Mouse (Mus musculus) neural tube, embryonic 12.5 days (tissue): ENCODE results near the gene Tyrobp. TPM values are rescaled to one million over a fixed set of nuclear protein-coding genes. Genes with fewer than 3 reads are reported as not detected.
A peak's percentile ranks its signal among the peaks of the same experiment; 100 is the strongest.

Source experiments
- ATAC-seq: fragments of 200-750 bp; cut with Nextera tagmentation; 2 replicates; pipeline ENCODE4 v1.8.0; 2017; ENCODE audit warnings: low read depth, mild to moderate bottlenecking, moderate TSS enrichment, moderate library complexity; ENCODE audit not compliant: low FRiP score
- H3K27ac ChIP-seq: fragments of 300-500 bp; sonication (generic); 2 replicates; pipeline ENCODE4 v1.5.1; 2016
- H3K27me3 ChIP-seq: fragments of 300-500 bp; sonication (generic); replicated peaks from 2 replicates; pipeline ENCODE4 v1.6.1; 2016; ENCODE audit warnings: mild to moderate bottlenecking
- H3K36me3 ChIP-seq: fragments of 300-500 bp; sonication (generic); 2 replicates; pipeline ENCODE4 v1.6.1; 2016; ENCODE audit warnings: mild to moderate bottlenecking
- H3K4me1 ChIP-seq: fragments of 300-500 bp; sonication (generic); 2 replicates; pipeline ENCODE4 v1.6.1; 2016
- H3K4me2 ChIP-seq: fragments of 300-500 bp; sonication (generic); replicated peaks from 2 replicates; pipeline ENCODE4 v1.6.1; 2016; ENCODE audit warnings: mild to moderate bottlenecking
- H3K4me3 ChIP-seq: fragments of 300-500 bp; sonication (generic); 2 replicates; pipeline ENCODE4 v1.5.1; 2016
- H3K9ac ChIP-seq: fragments of 300-500 bp; sonication (generic); 2 replicates; pipeline ENCODE4 v1.6.1; 2016; ENCODE audit warnings: mild to moderate bottlenecking
- H3K9me3 ChIP-seq: fragments of 300-500 bp; sonication (generic); 2 replicates; pipeline ENCODE4 v1.6.1; 2016; ENCODE audit warnings: mild to moderate bottlenecking
- WGBS: fragments of 180-500 bp; shearing (Covaris S2); methylation state at CpG from one replicate; pipeline ENCODE4 v1.1.7; 2016; 5-methylcytosine and 5-hydroxymethylcytosine counted together
- polyA plus RNA-seq: library from polyadenylated mRNA; unstranded; fragments of >200 nt; fragmentation: Nextera tagmentation; extraction: Ambion mirVana; gene quantifications from 2 replicates; pipeline ENCODE4 v1.2.1, GENCODE M21; 2016

The Tyrobp gene
- polyA plus RNA-seq, 1 experiment from 2014 or later = 22.6 TPM

DNA sequence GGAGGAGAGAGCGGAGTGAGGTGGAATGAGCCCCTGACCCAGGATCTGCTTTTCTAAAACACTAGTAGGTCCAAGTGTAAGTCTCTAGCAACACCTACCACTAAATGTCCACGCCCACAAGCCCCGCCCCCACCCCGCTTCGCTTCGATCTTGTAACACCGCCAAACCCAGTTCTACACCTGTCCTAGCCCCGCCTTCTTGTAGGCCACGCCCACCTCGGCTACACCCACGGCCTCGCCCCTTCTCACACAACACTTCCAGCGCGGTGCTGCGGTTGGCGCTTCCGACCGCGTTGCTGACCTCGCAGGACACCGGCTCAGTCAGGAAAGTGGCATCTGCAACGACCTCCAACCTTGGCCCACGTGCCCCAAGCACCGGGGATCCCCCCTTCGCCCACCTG is 40.2 kb downstream of the Tyrobp start:
- no peak overlapping the region for H3K9ac ChIP-seq
- H3K27ac ChIP-seq = no peak overlapping the region
- ATAC-seq = no peak
- H3K4me3 ChIP-seq = 0 out of 2 replicates have a peak overlapping the region, but pooled peaks have one; percentile 2
- WGBS = 3% methylated on average over 25 of the region's 25 CpGs
- peaks cover 36% of the 10 kb centered on the region for H3K4me1 ChIP-seq
- H3K27me3 ChIP-seq = peaks cover 63% of the 10 kb centered on the region
- H3K4me2 ChIP-seq = peak overlapping the region; percentile 31
- H3K9me3 ChIP-seq = no peaks in the 10 kb centered on the region
- no peaks in the 10 kb centered on the region for H3K36me3 ChIP-seq

DNA sequence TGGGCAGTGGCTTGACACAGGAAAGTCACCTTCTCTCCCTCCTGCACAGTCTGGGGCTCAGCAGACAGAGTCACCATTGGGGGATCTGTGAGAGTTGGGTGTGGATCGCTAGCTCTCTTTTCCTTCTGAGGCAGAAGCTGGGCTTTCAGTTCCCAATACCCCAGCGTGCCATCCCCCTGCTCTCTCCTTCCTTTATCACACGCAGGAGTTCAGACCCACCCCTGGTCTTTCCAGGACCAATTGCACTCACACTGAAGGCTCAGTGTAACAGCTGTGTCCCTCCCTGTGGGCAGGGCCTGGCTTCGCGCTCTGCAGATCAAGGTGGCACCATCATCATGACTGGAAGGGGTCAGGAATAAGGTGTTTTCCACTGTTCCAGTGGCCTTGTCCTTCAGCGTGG is 40.7 kb downstream of the Tyrobp start:
- Histone ChIP-seq H3K4me2 (peak overlapping the region; percentile 31), H3K4me3 (0 out of 2 replicates have a peak overlapping the region, but pooled peaks have one; percentile 9)

DNA sequence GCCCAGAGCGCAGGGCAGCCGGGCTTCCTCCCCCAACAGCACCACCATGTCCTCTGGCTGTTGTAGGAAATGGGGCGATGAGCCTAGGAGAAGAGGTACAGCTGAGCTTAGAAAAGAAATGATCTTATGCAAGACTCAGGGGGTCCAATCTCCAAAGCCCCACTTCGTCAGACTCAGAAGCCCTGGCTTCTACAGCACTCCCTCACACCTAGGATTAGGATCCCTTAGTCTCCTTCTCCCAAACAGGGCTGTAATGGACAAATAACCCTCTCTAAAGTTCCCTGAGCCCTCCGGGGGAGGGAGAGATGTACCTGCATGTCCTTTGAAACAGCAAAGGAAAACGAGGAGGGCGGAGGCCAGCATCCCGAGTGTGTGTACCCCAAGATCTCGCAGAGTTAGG is 42.9 kb downstream of the Tyrobp start:
- no peak for ATAC-seq
- H3K36me3 ChIP-seq = no peaks in the 10 kb centered on the region
- no peaks in the 10 kb centered on the region for H3K9me3 ChIP-seq
- H3K27ac ChIP-seq = no peak overlapping the region
- no peak overlapping the region for H3K9ac ChIP-seq
- H3K4me3 ChIP-seq = peak overlapping the region; percentile 30
- H3K4me1 ChIP-seq = peaks cover 37% of the 10 kb centered on the region
- peak overlapping the region; percentile 65 for H3K4me2 ChIP-seq
- 1% methylated on average over 9 of the region's 9 CpGs for WGBS
- H3K27me3 ChIP-seq = peaks cover 89% of the 10 kb centered on the region

More for the DNA sequence above, 40.7 kb downstream of the Tyrobp start:
- Histone ChIP-seq H3K27me3 (peaks cover 67% of the 10 kb centered on the region), H3K9me3 (no peaks in the 10 kb centered on the region), H3K4me1 (peaks cover 37% of the 10 kb centered on the region), H3K27ac (no peak overlapping the region), H3K9ac (no peak overlapping the region), H3K36me3 (no peaks in the 10 kb centered on the region)
- no peak for ATAC-seq
- WGBS = 11% methylated on average over 6 of the region's 6 CpGs

DNA sequence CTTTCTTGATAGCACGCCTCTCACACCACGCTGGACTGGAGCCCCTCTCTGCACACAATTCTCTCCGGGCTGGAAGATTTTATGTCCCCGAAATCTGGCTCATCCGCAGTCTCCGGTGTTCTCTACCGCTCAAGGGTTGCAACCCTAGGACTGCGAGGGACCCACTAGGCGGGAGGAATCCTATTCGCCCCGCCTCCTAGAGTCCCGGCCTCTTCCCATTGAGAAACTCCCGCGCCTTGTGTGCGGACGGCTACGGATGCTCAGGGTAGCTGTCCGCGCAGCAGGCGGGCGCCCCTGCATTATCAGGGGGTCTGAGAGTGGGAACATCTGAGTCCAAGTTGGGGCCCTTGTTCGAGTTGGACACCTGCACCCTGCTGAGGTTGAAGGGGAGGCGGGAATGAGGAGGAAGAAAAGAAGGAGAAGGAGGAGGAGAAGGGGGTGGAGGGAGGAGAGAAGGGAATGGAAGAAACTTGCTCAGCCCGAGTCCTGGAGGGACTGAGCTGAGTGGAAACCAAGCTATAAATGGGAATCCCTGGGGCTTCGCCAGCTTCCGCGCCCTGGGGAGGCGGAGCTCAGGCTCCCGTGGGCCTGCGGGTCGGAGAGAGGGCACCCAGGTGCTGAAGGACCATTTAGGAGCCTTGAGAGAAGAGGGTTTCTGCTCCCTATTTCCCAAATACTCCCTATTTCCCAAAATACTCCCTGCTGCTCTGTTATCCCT is 43.5 kb downstream of the Tyrobp start:
- H3K27ac ChIP-seq = no peak overlapping the region
- H3K4me2 ChIP-seq = peak overlapping the region; percentile 65
- peaks cover 92% of the 10 kb centered on the region for H3K27me3 ChIP-seq
- H3K4me3 ChIP-seq = peak overlapping the region; percentile 30
- H3K4me1 ChIP-seq = peaks cover 37% of the 10 kb centered on the region
- peak overlapping the region; percentile 22; the same call in 1 of the 2 replicates for H3K9ac ChIP-seq
- WGBS = under 1% methylated on average over 31 of the region's 31 CpGs
- no peaks in the 10 kb centered on the region for H3K9me3 ChIP-seq
- H3K36me3 ChIP-seq = no peaks in the 10 kb centered on the region
- ATAC-seq = peak; percentile 56

DNA sequence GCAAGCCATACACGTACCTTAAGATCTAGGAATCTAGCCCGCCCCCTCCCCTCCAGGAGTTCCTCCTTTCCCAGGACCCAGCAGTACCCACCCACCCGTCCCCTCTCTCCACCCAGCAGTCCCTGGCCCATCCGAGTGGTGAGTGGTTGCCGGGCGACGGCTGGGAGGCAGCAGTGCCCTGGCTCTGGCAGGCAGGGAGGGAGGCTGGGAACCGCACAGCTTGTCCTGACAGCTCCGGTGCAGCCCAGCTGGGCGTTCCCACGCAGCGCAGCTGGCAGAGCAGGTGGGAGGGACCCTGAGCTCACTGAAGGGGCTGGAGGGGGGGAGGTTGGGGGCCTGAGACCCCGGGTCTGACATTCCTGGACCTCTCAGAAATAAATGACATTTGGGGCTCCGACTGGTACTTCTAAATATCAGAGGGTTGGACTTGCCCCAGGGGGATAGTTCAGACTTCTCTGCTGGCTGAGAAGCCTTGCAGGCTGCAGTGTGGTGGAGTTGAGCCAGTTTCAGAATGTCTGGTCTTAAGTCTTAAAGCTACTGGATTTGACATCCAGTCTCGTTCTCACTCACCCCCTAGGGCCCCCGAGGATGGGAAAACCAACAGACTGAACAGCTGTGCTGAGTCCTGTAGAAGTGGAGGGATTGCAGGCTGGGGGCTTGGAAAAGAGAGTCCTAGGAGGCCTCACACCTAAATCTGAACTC is 44.2 kb downstream of the Tyrobp start, which contains the start of the genes Kirrel2 and Nphs1:
Gene Kirrel2 (minus strand): TSS at position 62 of the 702 bp plus-strand sequence.
Gene Nphs1 (plus strand): TSS at position 687 of the 702 bp plus-strand sequence.
- peak within 1 kb of the TSS; percentile 65 for H3K4me2 ChIP-seq
- peaks cover 37% of the 10 kb centered on the region for H3K4me1 ChIP-seq
- H3K9ac ChIP-seq = peak within 1 kb of the TSS; percentile 22; the same call in 1 of the 2 replicates
- ATAC-seq = peak; percentile 93
- H3K4me3 ChIP-seq = peak within 1 kb of the TSS; percentile 30
- H3K9me3 ChIP-seq = no peaks in the 10 kb centered on the region
- 2% methylated on average over 16 of the region's 16 CpGs for WGBS
- H3K27ac ChIP-seq = no peak within 1 kb of the TSS
- peaks cover 93% of the 10 kb centered on the region for H3K27me3 ChIP-seq
- no peaks in the 10 kb centered on the region for H3K36me3 ChIP-seq

DNA sequence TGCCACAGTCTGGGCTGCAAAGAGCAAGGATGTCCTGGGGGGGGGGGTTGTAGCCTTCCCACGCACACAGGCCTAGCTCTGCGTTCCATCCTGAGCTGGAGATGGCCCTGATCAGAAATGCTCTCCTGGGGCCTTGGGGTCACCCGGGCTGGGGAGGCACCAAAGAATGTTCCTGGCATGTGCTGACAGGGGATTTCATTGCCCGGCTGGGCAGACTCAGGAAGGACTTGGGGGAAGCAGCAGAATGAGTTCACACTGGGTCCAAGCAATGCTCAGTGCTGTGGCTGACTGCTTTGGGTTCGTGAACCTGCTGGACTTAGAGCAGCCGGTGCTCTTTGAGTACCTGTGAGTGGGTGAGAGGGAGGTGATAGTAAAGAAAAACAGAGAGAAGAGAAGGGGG is 45.9 kb downstream of the Tyrobp start:
- Histone ChIP-seq H3K9me3 (no peaks in the 10 kb centered on the region), H3K4me3 (no peak overlapping the region), H3K4me2 (0 out of 2 replicates have a peak overlapping the region, but pooled peaks have one; percentile 7), H3K36me3 (no peaks in the 10 kb centered on the region), H3K27me3 (peaks cover 93% of the 10 kb centered on the region), H3K27ac (no peak overlapping the region), H3K9ac (no peak overlapping the region), H3K4me1 (peaks cover 26% of the 10 kb centered on the region)
- ATAC-seq = no peak
- 27% methylated on average over 6 of the region's 6 CpGs for WGBS

DNA sequence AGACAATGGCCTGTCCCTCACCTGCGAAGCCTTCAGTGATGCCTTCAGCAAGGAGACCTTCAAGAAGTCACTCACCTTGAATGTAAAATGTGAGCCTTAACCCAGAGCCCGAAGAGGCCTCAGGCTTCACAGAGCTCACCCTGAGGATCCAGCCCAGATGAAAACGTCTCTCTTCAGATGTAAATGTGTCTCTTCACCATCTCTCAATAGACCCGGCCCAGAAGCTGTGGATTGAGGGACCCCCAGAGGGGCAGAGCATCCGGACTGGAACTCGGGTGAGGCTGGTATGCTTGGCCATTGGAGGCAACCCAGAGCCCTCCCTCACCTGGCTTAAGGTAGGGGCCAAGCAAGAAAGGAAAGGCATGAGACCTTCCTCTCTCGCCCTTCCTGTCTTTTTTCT is 50.0 kb downstream of the Tyrobp start:
- peaks cover 7% of the 10 kb centered on the region for H3K4me1 ChIP-seq
- no peak overlapping the region for H3K27ac ChIP-seq
- peaks cover 94% of the 10 kb centered on the region for H3K27me3 ChIP-seq
- no peaks in the 10 kb centered on the region for H3K36me3 ChIP-seq
- no peak for ATAC-seq
- no peak overlapping the region for H3K4me3 ChIP-seq
- 21% methylated on average over 7 of the region's 7 CpGs for WGBS
- H3K9me3 ChIP-seq = no peaks in the 10 kb centered on the region
- no peak overlapping the region for H3K9ac ChIP-seq
- no peak overlapping the region for H3K4me2 ChIP-seq

DNA sequence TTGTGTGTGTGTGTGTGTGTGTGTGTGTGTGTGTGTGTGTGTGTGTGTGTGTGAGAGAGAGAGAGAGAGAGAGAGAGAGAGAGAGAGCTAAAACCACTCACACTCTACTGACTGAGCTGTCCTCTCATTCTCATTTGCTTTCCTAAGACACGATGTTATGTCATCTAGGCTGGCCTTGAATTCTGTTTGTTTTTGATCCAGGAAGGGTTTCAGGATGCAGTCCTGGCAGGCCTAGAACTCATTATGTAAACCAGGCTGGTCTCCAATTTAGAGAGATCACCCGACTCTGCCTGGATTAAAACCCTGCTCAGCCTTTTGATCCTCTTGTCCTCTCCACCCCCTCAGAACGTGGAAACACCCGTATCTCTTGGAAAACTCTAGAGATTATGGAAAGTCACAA is 50.4 kb downstream of the Tyrobp start:
- 24% methylated on average over 4 of the region's 4 CpGs for WGBS
- no peak for ATAC-seq

DNA sequence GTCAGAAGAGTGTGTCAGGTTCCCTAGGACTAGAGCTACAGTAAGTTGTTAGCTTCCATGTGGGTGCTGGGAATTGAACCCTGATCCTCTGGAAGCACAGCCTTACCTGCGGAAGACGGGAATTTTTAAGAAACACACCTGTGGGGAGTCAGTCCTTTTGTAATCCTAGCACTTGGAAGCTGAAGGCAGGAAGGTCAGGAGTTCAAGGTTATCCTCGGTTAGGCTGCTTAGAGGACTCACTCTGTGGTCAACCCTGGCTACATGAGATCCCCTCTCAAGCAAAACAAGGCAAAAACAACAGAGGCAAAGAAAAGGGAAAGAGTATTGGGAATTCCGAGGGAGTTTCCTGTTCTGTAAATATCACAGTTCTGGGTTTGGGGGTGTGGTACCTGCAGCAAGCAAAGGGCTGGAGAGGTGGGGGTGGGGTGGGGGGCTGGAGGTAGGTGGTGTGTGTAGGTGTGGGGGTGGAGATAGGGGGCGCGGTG is 51.3 kb downstream of the Tyrobp start:
- Histone ChIP-seq H3K4me1 (peaks cover 4% of the 10 kb centered on the region), H3K9me3 (no peaks in the 10 kb centered on the region), H3K4me2 (no peak overlapping the region), H3K27ac (no peak overlapping the region), H3K27me3 (peaks cover 82% of the 10 kb centered on the region), H3K36me3 (no peaks in the 10 kb centered on the region), H3K4me3 (no peak overlapping the region), H3K9ac (no peak overlapping the region)
- no peak for ATAC-seq
- 18% methylated on average over 6 of the region's 6 CpGs for WGBS

More for the DNA sequence above, 50.4 kb downstream of the Tyrobp start:
- no peaks in the 10 kb centered on the region for H3K36me3 ChIP-seq
- H3K9me3 ChIP-seq = no peaks in the 10 kb centered on the region
- no peak overlapping the region for H3K9ac ChIP-seq
- H3K27ac ChIP-seq = no peak overlapping the region
- H3K27me3 ChIP-seq = peaks cover 91% of the 10 kb centered on the region
- no peak overlapping the region for H3K4me3 ChIP-seq
- peaks cover 4% of the 10 kb centered on the region for H3K4me1 ChIP-seq
- H3K4me2 ChIP-seq = no peak overlapping the region

Other genes starting within 250 kb of the Tyrobp start
- gene Zfp146, start 244.0 kb upstream of the Tyrobp start, polyA plus RNA-seq = 14.6 and 15.6 TPM in 2 replicates
- gene Cox7a1, start 229.6 kb upstream of the Tyrobp start, polyA plus RNA-seq = 2.9 and 5.8 TPM in 2 replicates
- gene Capns1, start 214.9 kb upstream of the Tyrobp start, polyA plus RNA-seq = 73.3 and 78.3 TPM in 2 replicates
- gene Polr2i, start 181.8 kb upstream of the Tyrobp start, polyA plus RNA-seq = 156 and 166 TPM in 2 replicates
- 292 and 299 TPM in 2 replicates for gene Tbcb, start 181.5 kb upstream of the Tyrobp start, polyA plus RNA-seq
- not detected in 2 replicates for gene Ovol3, start 178.0 kb upstream of the Tyrobp start, polyA plus RNA-seq
- 0.52 and 0.78 TPM in 2 replicates for gene Thap8, start 133.7 kb upstream of the Tyrobp start, polyA plus RNA-seq
- gene Wdr62, start 133.3 kb upstream of the Tyrobp start, polyA plus RNA-seq = 6.6 and 9.7 TPM in 2 replicates
- gene Clip3, start 122.0 kb upstream of the Tyrobp start, polyA plus RNA-seq = 74.3 and 87.2 TPM in 2 replicates
- 93.4 and 95.9 TPM in 2 replicates for gene Alkbh6, start 105.0 kb upstream of the Tyrobp start, polyA plus RNA-seq
- gene Syne4, start 99.0 kb upstream of the Tyrobp start, polyA plus RNA-seq = 21.8 and 24.3 TPM in 2 replicates
- gene E130208F15Rik, start 92.0 kb upstream of the Tyrobp start, polyA plus RNA-seq = not detected in 2 replicates
- gene Sdhaf1, start 89.9 kb upstream of the Tyrobp start, polyA plus RNA-seq = 25.9 and 26.7 TPM in 2 replicates
- gene Lrfn3, start 51.0 kb upstream of the Tyrobp start, polyA plus RNA-seq = 10.7 and 11.1 TPM in 2 replicates
- gene Hcst, start 6.1 kb downstream of the Tyrobp start, polyA plus RNA-seq = 0.72 and 1.2 TPM in 2 replicates
- 1.4 and 2.1 TPM in 2 replicates for gene Nfkbid, start 8.0 kb downstream of the Tyrobp start, polyA plus RNA-seq
- gene Aplp1, start 31.8 kb downstream of the Tyrobp start, polyA plus RNA-seq = 368 and 386 TPM in 2 replicates
- 13.5 and 14.6 TPM in 2 replicates for gene Kirrel2, start 43.9 kb downstream of the Tyrobp start, polyA plus RNA-seq
- 2.0 and 3.3 TPM in 2 replicates for gene Nphs1, start 44.6 kb downstream of the Tyrobp start, polyA plus RNA-seq
- not detected in 2 replicates for gene Prodh2, start 79.9 kb downstream of the Tyrobp start, polyA plus RNA-seq
- 78.3 and 90.0 TPM in 2 replicates for gene Arhgap33, start 121.3 kb downstream of the Tyrobp start, polyA plus RNA-seq
- 5.4 and 6.0 TPM in 2 replicates for gene Hspb6, start 138.4 kb downstream of the Tyrobp start, polyA plus RNA-seq
- 9.7 and 11.0 TPM in 2 replicates for gene Proser3, start 138.5 kb downstream of the Tyrobp start, polyA plus RNA-seq
- gene Lin37, start 146.1 kb downstream of the Tyrobp start, polyA plus RNA-seq = 52.8 and 53.4 TPM in 2 replicates
- 83.8 and 87.9 TPM in 2 replicates for gene U2af1l4, start 149.5 kb downstream of the Tyrobp start, polyA plus RNA-seq
- 16.2 and 17.1 TPM in 2 replicates for gene Gm49396, start 149.6 kb downstream of the Tyrobp start, polyA plus RNA-seq
- 137 and 143 TPM in 2 replicates for gene Psenen, start 149.9 kb downstream of the Tyrobp start, polyA plus RNA-seq
- gene Igflr1, start 151.7 kb downstream of the Tyrobp start, polyA plus RNA-seq = 4.1 and 5.7 TPM in 2 replicates
- gene Kmt2b, start 175.0 kb downstream of the Tyrobp start, polyA plus RNA-seq = 12.2 and 13.7 TPM in 2 replicates
- gene Zbtb32, start 185.1 kb downstream of the Tyrobp start, polyA plus RNA-seq = 0.22 and 0.47 TPM in 2 replicates
- gene Upk1a, start 199.1 kb downstream of the Tyrobp start, polyA plus RNA-seq = 1.6 and 1.9 TPM in 2 replicates
- gene Cox6b1, start 212.4 kb downstream of the Tyrobp start, polyA plus RNA-seq = 912 and 934 TPM in 2 replicates
- gene Etv2, start 222.1 kb downstream of the Tyrobp start, polyA plus RNA-seq = not detected in 2 replicates
- 163 and 167 TPM in 2 replicates for gene Rbm42, start 236.6 kb downstream of the Tyrobp start, polyA plus RNA-seq